Mouse (Mus musculus): Measurements from ENCODE around the gene Nol10. TPM values are rescaled to one million over a fixed set of nuclear protein-coding genes. Genes with fewer than 3 reads are reported as not detected.

Gene Nol10
- polyA plus RNA-seq, 1 experiment from 2014 or later: 18.9 TPM

GRCm38 (mm10) chr12:17369551-17370325 lies 21.5 kb downstream of the Nol10 start:
- H3K36me3 ChIP-seq: peaks cover 24% of the 10 kb centered on the region
- ATAC-seq: no peak
- WGBS: 93% methylated on average over 7 of the region's 7 CpGs

GRCm38 (mm10) chr12:17371589-17372235 lies 23.5 kb downstream of the Nol10 start:
- ATAC-seq: no peak
- H3K27ac ChIP-seq: no peak overlapping the region
- no peaks in the 10 kb centered on the region for H3K27me3 ChIP-seq (replicated peaks)
- no peak overlapping the region for H3K4me2 ChIP-seq (replicated peaks)
- no peaks in the 10 kb centered on the region for H3K9me3 ChIP-seq
- H3K4me3 ChIP-seq (replicated peaks): no peak overlapping the region
- no peaks in the 10 kb centered on the region for H3K4me1 ChIP-seq (replicated peaks)
- no peak overlapping the region for H3K9ac ChIP-seq
- WGBS: 84% methylated on average over 8 of the region's 8 CpGs
- peaks cover 24% of the 10 kb centered on the region for H3K36me3 ChIP-seq

More at GRCm38 (mm10) chr12:17369551-17370325, 21.5 kb downstream of the Nol10 start:
- Histone ChIP-seq H3K9ac (no peak overlapping the region), H3K4me2 (replicated peaks) (no peak overlapping the region), H3K4me1 (replicated peaks) (no peaks in the 10 kb centered on the region), H3K27ac (no peak overlapping the region), H3K4me3 (replicated peaks) (no peak overlapping the region), H3K27me3 (replicated peaks) (no peaks in the 10 kb centered on the region), H3K9me3 (no peaks in the 10 kb centered on the region)

- no peaks in the 10 kb centered on the region for H3K9me3 ChIP-seq
- no peaks in the 10 kb centered on the region for H3K4me1 ChIP-seq (replicated peaks)
- WGBS: 79% methylated on average over 3 of the region's 3 CpGs
- H3K4me3 ChIP-seq (replicated peaks): no peak overlapping the region
- no peak overlapping the region for H3K9ac ChIP-seq
- peaks cover 24% of the 10 kb centered on the region for H3K36me3 ChIP-seq
- H3K4me2 ChIP-seq (replicated peaks): no peak overlapping the region
- no peak overlapping the region for H3K27ac ChIP-seq
- no peak for ATAC-seq
- H3K27me3 ChIP-seq (replicated peaks): no peaks in the 10 kb centered on the region
Measured at GRCm38 (mm10) chr12:17372696-17373095, 24.4 kb downstream of the Nol10 start.

GRCm38 (mm10) chr12:17373470-17373975 lies 25.3 kb downstream of the Nol10 start:
- H3K4me2 ChIP-seq (replicated peaks): no peak overlapping the region
- no peaks in the 10 kb centered on the region for H3K27me3 ChIP-seq (replicated peaks)
- no peak overlapping the region for H3K27ac ChIP-seq
- H3K4me1 ChIP-seq (replicated peaks): no peaks in the 10 kb centered on the region
- no peaks in the 10 kb centered on the region for H3K9me3 ChIP-seq
- ATAC-seq: no peak
- peaks cover 26% of the 10 kb centered on the region for H3K36me3 ChIP-seq
- no peak overlapping the region for H3K9ac ChIP-seq
- no peak overlapping the region for H3K4me3 ChIP-seq (replicated peaks)
- WGBS: 99% methylated on average over 5 of the region's 5 CpGs

GRCm38 (mm10) chr12:17375243-17375642 lies 27.0 kb downstream of the Nol10 start:
- no peak for ATAC-seq
- Histone ChIP-seq H3K9me3 (no peaks in the 10 kb centered on the region), H3K27ac (no peak overlapping the region), H3K27me3 (replicated peaks) (no peaks in the 10 kb centered on the region), H3K4me3 (replicated peaks) (no peak overlapping the region), H3K4me1 (replicated peaks) (no peaks in the 10 kb centered on the region), H3K9ac (no peak overlapping the region), H3K36me3 (peaks cover 25% of the 10 kb centered on the region), H3K4me2 (replicated peaks) (no peak overlapping the region)
- 90% methylated on average over 4 of the region's 4 CpGs for WGBS

GRCm38 (mm10) chr12:17376521-17376920 lies 28.3 kb downstream of the Nol10 start:
- Histone ChIP-seq H3K4me1 (replicated peaks) (no peaks in the 10 kb centered on the region), H3K4me3 (replicated peaks) (no peak overlapping the region), H3K9me3 (no peaks in the 10 kb centered on the region), H3K36me3 (peaks cover 25% of the 10 kb centered on the region), H3K27ac (no peak overlapping the region), H3K4me2 (replicated peaks) (no peak overlapping the region), H3K9ac (no peak overlapping the region), H3K27me3 (replicated peaks) (no peaks in the 10 kb centered on the region)
- no peak for ATAC-seq
- WGBS: 93% methylated on average over 6 of the region's 6 CpGs

- 94% methylated on average over 6 of the region's 6 CpGs for WGBS
- no peak for ATAC-seq
- Histone ChIP-seq H3K36me3 (peaks cover 12% of the 10 kb centered on the region; the same call in 1 of the 2 replicates), H3K27me3 (replicated peaks) (no peaks in the 10 kb centered on the region), H3K4me3 (replicated peaks) (no peak overlapping the region), H3K4me1 (replicated peaks) (no peaks in the 10 kb centered on the region), H3K4me2 (replicated peaks) (no peak overlapping the region), H3K9me3 (no peaks in the 10 kb centered on the region), H3K27ac (no peak overlapping the region), H3K9ac (no peak overlapping the region)
Measured at GRCm38 (mm10) chr12:17380991-17381390, 32.7 kb downstream of the Nol10 start.

GRCm38 (mm10) chr12:17382759-17383158 lies 34.5 kb downstream of the Nol10 start:
- Histone ChIP-seq H3K4me3 (replicated peaks) (no peak overlapping the region), H3K27ac (no peak overlapping the region), H3K9ac (no peak overlapping the region), H3K4me2 (replicated peaks) (no peak overlapping the region), H3K36me3 (peaks cover 12% of the 10 kb centered on the region; the same call in 1 of the 2 replicates), H3K4me1 (replicated peaks) (peaks cover 11% of the 10 kb centered on the region), H3K27me3 (replicated peaks) (no peaks in the 10 kb centered on the region), H3K9me3 (no peaks in the 10 kb centered on the region)
- WGBS: 78% methylated on average over 7 of the region's 7 CpGs
- ATAC-seq: no peak

GRCm38 (mm10) chr12:17386896-17387295 lies 38.6 kb downstream of the Nol10 start:
- Histone ChIP-seq H3K4me1 (replicated peaks) (peaks cover 13% of the 10 kb centered on the region), H3K27ac (no peak overlapping the region), H3K4me3 (replicated peaks) (no peak overlapping the region), H3K9ac (no peak overlapping the region), H3K36me3 (no peaks in the 10 kb centered on the region), H3K4me2 (replicated peaks) (no peak overlapping the region), H3K9me3 (no peaks in the 10 kb centered on the region), H3K27me3 (replicated peaks) (no peaks in the 10 kb centered on the region)
- ATAC-seq: no peak
- WGBS: 55% methylated on average over 3 of the region's 3 CpGs

- H3K27ac ChIP-seq: no peak overlapping the region
- H3K4me1 ChIP-seq (replicated peaks): peaks cover 13% of the 10 kb centered on the region
- H3K36me3 ChIP-seq: no peaks in the 10 kb centered on the region
- no peak overlapping the region for H3K4me3 ChIP-seq (replicated peaks)
- no peak overlapping the region for H3K4me2 ChIP-seq (replicated peaks)
- H3K27me3 ChIP-seq (replicated peaks): no peaks in the 10 kb centered on the region
- peak; percentile 25; the same call in 1 of the 2 replicates for ATAC-seq
- no peak overlapping the region for H3K9ac ChIP-seq
- WGBS: 51% methylated on average over 12 of the region's 12 CpGs
- H3K9me3 ChIP-seq: no peaks in the 10 kb centered on the region
Measured at GRCm38 (mm10) chr12:17387332-17388135, 39.3 kb downstream of the Nol10 start.

- ATAC-seq: no peak
- peaks cover 13% of the 10 kb centered on the region for H3K4me1 ChIP-seq (replicated peaks)
- no peaks in the 10 kb centered on the region for H3K9me3 ChIP-seq
- no peak overlapping the region for H3K4me3 ChIP-seq (replicated peaks)
- H3K27me3 ChIP-seq (replicated peaks): no peaks in the 10 kb centered on the region
- no peaks in the 10 kb centered on the region for H3K36me3 ChIP-seq
- WGBS: 92% methylated on average over 1 of the region's 1 CpGs
- no peak overlapping the region for H3K27ac ChIP-seq
- H3K9ac ChIP-seq: no peak overlapping the region
- H3K4me2 ChIP-seq (replicated peaks): no peak overlapping the region
Measured at GRCm38 (mm10) chr12:17388136-17388437, 39.8 kb downstream of the Nol10 start.

GRCm38 (mm10) chr12:17390036-17390435 lies 41.8 kb downstream of the Nol10 start:
- Histone ChIP-seq H3K9ac (no peak overlapping the region), H3K4me3 (replicated peaks) (no peak overlapping the region), H3K27ac (no peak overlapping the region), H3K4me2 (replicated peaks) (no peak overlapping the region), H3K4me1 (replicated peaks) (peaks cover 13% of the 10 kb centered on the region), H3K9me3 (no peaks in the 10 kb centered on the region), H3K27me3 (replicated peaks) (no peaks in the 10 kb centered on the region), H3K36me3 (no peaks in the 10 kb centered on the region)
- ATAC-seq: no peak
